Mouse (Mus musculus) cerebellum, postnatal 36 days (tissue): ENCODE results near the gene Pde4a.
"Not testable (repeated sequence)": the region's sequence is repeated elsewhere in the genome, so short reads cannot be mapped to it uniquely, and the experiment has no call there.

Experiments used
- DNase-seq, 2 experiments: peaks; one replicate each; pipeline ENCODE4 v3.0.0; 2021 to 2022; ENCODE audit warnings: mixed read lengths in 2 of 2

Pde4a gene

DNA sequence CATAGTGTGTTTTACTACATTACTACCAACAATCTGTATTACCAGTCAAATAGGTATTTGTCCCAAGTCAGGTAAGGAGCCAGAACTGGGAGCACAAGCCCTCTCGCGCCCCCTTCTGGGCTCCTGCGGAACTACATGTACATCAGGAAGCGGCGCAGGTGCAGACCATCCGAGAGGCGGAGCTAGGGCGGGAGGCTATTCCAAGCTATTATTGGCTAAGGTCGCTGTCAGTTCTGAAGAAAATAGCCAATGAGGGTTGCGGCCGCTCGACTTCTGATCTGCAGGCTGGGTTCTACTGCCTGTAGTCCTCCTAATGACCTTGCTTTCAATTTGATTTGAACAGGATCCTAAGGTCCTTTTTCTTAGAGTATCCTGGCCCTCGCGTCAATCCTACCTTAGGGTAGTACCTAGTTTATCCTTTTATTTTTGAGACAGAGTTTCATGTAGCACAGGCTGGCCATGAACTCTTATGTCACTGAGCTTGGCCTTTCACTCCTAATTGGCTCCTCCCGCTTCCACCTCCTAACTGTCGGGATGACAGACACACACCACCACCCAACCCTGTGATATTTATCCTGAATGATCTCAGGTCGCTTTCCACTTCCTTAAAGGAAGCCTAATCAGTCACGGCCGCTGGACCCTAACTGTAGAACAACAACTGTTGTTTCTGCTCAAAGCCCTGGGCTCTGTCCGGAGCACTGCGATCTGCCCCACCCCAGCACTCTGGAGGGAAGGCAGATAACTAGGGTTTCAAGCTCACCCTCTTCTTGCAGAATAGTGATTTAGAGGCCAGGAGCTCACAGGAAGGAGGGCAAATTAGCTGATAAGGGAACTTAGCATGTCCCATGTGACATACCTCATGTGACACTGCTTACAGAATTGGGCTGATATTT, 55.2 kb downstream of the Pde4a start:
- peak; percentile 98 to 99 for DNase-seq

DNA sequence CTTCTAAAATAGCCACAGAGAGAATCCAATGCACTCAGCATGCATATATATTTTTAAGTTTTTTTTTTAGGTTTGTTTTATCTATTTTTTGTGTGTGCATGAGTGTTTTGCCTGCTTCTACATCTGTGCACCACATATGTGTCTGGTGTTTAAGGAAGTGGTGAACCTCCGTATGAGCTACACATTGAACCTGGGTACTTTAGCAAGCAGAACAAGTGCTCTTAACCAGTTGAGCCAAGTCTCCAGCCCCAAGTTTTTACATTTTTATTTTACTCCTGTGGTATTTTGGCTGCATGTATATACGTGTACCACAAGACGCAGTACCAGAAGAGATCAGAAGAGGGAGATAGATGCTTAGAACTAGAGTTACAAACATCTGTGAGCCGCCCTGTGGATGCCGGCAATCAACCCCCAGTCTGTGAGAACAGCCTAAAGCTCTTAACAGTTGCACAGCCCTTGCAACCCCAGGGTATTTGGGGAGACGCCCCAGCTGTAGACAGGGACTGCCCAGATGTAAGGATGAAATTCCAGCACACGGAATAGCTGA, 55.9 kb downstream of the Pde4a start:
- no peak for DNase-seq

DNA sequence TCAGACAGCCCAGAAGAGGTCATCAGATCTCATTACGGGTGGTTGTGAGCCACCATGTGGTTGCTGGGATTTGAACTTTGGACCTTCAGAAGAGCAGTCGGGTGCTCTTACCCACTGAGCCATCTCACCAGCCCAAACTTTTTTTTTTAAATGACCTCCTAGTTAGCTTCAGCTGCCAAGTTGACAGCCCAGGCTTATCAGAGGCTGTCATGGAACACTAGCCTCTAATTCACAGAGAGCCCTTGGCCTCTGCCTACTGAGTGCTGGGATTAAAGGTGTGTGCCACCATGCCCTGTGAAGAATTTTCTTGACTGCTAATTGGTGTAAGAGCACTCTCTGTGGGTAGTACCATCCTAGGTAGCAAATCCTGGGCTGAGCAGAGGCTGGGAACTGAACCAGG, 58.0 kb downstream of the Pde4a start:
- DNase-seq = not testable (repeated sequence)

DNA sequence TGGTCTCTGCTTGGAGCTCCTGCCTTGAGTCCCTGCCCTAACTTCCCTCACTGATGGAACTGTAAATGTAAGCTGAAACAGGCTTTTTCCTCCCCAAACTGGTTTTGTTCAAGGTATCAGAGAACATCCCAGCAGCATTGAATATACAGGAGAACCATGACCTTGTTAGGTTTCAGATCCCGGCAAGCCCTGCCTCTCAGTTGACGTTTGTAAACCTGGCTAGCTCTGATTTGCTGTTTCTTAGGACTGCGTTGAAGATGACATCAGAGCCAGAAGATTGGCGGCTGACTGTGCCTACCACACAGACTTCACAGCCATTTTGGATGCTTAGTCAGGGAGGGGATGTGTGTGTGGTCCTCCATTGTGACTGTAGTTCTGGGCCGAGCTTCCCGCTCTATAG, 58.4 kb downstream of the Pde4a start:
- no peak for DNase-seq

DNA sequence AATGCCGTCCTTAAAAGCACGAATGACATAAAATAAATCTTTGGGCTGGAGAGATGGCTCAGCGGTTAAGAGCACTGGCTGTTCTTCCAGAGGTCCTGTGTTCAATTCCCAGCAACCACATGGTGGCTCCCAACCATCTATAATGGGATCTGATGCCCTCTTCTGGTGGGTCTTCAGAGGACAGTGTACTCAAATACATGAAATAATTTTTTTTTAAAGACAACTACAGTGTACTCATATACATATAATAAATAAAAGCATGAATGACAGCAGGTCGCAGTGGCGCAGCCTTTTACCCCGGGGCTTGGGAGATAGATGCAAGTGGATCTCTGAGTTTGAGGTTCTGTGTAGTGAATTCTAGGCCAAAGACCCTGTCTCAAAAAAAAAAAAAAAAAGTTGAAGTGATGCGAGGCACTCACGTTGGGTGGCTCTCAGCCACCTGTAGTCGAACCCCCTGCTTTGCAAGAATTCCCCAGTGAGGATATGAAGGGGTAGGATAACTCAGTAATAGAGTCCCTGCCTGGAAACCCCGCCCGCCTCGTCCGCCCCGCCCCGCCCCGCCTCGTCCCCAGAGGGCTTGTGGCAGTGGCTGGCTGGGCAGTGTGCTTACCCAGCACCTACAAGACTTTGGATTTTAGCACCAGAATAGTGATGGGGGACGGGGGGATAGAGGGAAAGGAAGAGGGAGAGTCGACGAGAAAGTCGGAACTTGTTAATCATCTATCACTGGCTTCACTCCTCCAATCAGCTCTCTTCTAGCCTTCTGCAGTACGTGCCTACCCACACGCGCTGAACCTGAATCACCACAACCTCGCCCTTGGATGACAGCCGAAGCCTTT, 59.3 kb downstream of the Pde4a start:
- peak in 1 of 2 experiments; percentile 34 for DNase-seq

DNA sequence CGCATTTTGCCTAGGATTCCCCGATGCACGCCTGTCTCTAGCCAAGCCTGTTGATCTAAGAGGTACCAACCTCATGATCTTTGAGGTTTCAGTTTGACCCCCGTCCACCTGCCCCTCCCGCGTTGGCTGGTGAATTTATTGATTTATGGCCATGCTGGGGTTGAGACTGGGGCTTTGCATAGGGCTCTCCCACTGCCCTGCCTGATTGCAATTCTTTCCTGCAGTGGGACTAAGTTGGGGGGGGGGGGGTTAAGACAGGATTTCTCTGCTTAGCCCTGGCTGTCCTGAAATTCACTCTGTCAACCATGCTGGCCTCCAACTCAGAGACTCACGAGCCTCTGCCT, 59.9 kb downstream of the Pde4a start:
- DNase-seq = no peak

DNA sequence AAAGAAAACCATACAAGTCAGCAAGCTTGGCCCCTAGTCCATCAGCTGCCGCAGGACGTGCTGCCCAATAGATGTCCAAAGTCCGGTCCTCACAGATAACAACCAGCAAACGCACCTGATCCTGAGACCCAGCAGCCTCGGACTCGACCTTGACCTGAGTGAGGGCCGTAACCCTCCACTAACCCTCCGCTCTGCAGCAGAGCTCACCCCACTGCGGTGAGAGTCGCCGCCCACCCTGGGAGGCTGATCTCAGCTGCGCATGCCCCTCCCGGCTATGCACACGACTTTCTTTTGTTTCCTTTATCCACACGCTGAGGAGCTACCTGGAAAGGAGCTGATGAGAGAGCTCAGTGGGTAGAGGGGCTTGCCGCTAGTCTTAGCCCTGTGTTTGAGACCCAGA, 61.8 kb downstream of the Pde4a start:
- DNase-seq = no peak

DNA sequence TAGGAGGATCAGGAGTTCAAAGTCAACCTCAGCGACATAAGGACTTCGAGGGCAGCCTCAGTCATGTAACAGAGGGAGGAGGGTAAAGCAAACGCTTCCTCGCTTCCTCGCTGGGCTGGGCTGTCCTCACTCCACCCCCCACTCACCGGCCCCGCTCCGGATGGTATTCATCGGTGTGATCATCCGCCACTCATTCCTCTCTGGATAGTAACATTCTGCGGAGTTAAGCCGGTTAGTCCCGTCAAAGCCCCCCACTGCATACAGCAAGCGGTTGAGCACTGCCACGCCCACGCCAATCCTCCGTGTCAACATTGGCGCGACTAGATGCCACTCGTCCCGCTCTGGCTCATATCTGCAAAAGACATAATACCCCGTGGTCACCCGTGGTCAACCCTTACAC, 66.0 kb downstream of the Pde4a start:
- no peak for DNase-seq

DNA sequence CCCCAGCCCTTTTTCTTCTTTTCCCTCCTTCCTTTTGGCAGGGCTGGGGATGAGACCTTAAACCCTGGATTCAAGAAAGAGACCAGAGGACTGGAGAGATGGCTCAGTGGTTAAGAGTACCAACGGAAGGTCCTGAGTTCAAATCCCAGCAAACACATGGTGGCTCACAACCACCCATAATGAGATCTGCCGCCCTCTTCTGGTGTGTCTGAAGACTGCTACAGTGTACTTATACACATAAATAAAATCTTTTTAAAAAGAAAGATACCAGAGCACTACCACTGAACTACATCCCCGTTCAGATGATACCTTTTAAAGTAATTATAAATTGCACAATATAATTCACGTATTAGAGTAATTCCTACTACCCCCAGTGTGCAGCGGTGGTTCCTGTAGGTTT, 67.4 kb downstream of the Pde4a start:
- DNase-seq = no peak

DNA sequence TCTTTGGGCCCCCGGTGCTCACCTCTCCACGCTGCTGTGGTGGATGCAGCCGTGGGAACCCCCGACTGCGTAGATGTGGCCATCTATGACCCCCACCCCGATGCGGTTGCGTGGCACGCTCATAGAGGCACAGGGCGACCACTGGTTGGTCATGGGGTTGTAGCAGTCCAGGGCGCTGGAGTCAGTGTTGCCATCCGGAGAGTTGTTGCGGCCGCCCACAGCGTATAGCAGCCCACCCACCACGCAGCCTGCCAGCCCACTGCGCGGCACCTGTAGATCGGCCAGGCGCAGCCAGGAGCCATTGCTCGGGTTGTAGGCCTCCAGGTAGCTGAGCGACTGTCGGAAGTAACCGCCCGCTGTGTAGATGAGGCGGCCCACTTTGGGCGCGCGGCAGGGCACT, 67.9 kb downstream of the Pde4a start:
- no peak for DNase-seq

DNA sequence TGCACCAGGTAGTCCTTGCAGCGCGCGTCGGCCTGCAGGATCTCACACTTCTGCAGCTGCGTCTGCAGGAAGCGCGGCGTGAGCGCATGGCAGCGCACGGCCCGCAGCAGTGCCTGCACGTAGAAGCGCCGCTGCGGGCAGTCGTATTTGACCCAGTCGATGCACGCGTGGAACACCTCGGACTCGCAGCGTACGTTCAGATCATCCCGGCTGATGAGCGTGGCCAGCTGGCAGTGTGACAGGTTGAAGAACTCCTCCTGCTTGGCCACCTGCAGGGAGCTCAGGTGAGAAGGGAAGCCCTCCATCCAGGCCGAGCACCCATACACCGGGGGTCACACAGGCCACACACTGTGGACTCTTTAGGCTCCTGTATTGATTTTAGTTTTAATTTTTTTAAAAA, 68.3 kb downstream of the Pde4a start:
- no peak for DNase-seq

DNA sequence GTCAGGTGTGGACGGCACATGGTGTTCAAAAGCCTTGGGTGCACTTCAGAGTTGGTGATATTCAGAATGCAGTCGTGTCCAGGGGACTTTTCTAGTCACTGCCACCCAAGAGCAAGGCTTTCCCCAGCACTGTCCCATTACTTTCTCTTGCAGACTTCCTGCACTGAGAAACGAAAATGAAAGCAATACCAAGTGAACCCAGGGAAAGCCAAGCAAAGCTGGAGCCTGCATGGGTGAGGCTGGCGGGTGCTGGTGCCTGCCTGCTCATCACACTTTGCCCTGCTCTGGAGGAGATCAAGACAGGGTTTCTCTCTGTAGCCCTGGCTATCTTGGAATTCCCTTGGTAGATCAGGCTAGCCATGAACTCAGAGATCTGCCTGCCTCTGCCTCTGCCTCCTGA, 69.8 kb downstream of the Pde4a start:
- DNase-seq = no peak

DNA sequence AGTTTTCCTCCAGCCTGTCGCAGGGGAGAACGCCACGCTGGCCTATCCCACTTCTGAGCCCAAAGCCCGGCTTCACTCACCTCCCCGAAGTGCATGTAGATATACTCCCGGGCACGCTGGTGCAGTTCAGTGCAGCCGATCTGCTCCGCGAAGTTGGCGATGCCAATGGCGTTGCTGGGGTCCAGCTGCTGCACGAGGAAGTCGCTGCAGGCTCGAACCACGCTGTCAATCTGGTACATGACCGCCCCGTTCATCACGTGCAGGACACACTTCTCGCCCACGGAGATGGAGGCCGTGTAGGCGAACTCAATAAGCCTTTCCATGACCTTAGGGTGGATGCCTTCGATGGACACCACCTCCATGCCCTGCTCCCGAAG, 71.5 kb downstream of the Pde4a start:
- peak in 1 of 2 experiments; percentile 29 for DNase-seq

DNA sequence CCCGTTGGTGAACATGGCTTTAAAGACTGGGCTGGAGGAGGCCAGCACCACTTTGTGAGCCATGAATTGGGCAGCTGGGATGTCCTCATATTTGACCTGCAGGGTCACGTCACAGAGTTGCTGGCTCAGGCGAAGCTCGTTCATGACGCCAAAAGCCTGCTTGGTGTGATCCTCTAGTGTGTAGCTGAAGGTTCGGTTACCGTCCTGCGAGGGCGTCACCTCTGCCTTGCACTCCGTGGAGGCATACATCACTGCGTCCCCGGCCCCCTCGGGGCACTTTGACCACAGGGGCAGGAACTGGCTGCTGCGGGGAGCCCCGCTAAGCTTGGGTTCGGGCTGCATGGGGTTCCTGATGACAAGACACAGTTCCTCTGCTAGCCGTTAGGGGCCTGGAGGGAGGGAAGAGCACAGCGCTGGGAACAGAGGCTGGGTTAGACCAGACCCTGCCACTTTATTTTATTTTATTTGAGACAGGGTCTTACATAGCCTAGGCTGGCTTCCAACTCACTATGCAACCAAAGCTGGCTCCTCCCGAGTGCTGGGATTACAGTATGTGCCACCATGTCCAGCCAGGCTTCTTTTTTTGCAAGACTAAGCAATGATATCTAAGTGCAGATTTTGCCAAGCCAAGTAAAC, 72.0 kb downstream of the Pde4a start:
- DNase-seq = peak; percentile 33 to 36

DNA sequence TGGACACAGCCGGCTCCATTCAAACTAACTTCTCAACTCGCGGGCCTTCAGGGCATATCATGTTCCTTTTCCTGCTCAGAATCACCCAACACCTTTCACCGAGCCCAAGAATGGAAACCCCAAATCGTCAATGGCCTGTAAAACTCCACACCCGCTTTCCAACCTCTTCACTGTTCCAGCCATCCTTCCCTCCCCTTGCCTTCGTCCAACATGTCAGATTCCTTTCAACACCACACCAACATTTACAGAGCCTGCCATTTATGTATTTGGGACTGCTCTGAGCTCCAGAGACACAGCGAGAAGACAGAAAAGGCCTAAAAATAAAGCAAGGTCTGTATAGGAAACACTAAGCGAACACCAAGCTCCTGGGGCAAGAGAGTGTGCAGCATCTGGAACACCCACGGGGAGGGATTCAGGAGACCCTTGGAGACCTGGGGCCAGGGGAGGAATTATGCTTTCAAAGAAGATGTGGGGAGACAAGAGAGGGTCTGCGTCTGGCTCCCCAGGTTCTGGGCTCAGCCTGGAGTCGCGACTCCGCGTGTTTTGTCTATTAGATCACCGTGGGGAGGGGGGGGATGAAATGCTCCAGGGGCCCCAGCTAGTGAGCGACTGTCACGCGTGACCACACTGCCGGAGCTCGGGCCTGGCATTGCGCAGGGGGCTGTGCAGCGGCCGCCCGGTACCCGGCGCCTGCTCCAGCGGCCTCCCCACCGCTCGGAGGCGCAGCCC, 72.7 kb downstream of the Pde4a start:
- peak in 1 of 2 experiments; percentile 42 for DNase-seq

DNA sequence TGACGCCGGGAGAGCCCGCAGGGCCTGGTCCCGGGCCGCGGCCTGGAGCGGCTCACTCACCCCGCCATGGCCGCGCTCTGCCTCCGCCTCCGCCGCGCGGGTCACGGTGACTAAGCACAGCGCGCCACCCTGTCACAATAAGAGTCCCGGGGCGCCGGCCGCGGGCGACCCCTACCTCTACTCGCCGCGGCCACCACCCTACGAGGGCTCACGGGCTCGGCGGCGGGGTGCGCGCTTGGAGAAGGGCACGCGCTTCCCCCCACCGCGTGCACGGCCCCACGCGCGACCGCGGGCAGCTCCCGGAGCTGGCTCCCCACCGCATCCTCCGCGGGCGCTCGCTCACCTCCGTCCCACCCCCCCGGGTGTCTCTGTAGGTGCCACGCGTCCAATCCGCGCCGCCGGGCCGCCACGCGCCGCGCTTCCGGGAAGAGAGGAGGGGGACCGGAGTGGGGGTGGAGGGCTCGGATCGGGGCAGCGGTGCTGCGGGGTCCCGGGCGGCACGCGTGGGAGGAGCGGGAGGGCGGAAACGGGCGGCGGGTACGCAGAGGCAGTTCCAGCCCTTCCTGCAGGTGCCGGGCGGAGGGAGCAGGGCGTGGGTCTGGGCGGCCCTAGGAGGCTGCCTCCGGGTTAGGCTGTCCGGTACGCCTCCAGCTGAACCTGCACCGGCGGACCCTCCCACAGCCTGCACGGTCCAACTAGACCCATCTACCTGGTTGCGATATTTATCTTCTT, 73.4 kb downstream of the Pde4a start, which contains the start of gene Keap1:
Gene Keap1, minus strand, starts transcription at position 629 of the 732 bp plus-strand sequence.
- peak; percentile 81 to 82 for DNase-seq

DNA sequence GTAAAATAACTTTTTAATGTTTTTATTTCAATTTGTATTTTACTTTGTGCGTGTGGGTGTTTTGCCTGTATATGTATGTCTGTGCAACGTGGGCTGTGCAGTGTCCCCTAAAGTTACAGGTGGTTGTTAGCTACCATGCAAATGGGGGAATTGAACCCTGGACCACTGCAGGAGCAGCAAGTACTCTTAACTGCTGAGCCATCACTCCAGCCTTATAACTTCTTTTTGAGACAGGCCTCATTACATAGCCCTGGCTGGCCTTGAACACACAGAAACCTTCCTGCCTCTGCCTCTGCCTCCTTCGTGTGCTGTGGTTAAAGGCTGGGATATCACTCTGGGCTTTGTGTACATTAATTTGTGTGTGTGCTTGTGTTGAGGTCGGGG, 73.9 kb downstream of the Pde4a start:
- no peak for DNase-seq

DNA sequence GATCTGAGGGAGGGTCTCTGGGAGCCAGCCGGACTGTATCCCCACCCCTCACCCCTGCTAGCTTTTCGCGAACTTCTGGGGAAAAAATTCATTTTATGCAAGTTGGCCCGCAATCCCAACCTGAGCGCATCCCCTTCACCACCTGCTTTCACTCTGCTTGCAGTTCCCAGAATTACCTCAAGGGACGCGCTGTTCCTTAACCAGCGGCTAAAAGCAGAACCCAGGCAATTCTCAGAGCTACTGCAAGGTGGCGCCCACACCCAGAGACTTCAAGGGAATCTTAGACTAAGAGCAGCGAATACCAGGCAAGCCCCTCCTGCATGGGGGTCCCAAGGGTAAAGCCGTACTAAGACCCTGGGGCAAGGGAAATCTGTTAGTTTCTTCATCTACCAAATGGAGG, 75.8 kb downstream of the Pde4a start:
- peak; percentile 84 to 91 for DNase-seq

DNA sequence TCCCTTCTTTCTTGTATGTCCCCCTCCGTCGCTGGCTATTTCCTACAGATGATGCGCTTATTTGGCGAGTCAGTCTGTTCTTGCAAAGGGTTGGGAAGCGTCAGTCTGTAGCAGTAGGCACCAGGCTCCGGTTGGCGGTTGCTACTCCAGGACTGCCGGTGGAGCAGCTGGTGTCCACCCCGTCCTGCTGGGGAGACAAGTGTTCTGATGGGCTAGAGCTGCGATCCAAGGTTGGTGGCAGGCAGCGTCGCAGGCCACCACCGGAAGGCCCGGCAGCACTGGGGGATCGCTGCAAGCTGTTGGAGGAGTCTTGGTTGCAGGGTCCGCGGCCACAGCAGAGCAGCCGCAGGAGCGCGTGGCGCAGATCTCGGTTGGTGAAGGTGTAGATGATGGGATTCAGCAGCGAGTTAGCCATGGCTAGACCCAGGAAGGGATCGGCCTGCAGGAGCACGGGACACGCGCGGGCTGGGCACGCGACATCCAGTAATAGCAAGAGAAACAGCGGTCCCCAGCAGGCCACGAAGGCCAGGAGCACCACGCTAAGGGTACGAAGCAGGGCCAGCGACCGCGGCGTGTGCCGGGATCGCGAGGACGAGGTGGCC, 78.4 kb downstream of the Pde4a start:
- peak in 1 of 2 experiments; percentile 82 for DNase-seq

DNA sequence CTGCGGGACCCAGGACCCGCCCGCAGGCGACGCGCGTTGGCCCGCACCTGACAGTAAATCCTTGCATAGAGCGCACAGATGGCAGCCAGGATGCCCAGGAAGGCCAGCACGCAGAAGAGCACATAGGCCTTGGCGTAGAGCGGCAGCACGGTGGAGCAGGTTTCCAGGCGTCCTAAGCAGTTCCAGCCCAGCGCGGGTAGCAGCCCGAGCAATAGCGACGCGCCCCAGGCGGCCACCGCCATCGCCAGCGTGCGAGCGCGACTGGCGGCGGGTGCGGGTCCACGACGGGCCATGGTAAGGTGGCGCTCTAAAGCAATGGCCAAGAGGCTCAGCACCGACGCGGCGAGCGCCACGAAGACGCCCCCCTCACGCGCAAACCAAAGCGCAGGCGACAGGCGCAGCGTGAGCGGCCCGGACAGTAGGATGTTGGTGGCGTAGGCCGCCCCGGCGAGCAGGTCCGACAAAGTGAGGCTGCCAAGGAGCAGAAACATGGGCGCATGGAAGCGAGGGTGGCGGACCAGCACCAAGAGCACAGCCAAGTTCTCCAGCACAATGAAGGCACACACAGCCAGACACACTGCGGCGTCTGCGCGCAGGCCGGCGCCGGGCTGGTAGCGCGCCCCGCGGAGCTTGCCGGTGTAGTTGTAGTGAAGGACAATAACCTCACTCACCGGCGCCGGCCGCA, 79.1 kb downstream of the Pde4a start:
- peak; percentile 68 to 80 for DNase-seq

DNA sequence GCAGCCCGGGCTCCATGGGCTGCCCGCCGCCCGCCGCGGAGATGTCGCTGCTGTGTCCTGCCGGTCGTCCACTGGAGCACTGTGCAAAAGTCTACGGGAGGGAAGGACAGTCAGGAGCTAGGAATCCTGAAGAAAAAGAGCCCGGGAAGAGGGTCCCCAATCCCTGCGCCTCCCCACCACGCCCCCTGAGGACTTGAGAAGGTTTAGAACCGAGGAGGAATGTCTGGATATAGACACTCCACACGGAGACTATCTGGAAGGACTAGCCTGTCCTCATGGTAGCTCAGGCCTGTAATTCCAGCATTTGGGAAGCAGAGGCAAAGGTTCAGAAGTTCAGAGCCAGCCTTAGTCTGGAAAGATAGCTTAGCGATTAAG, 79.6 kb downstream of the Pde4a start:
- DNase-seq = no peak
